Mouse (Mus musculus): ENCODE data around the gene Pcdh7. TPM values are rescaled to one million over a fixed set of nuclear protein-coding genes. Genes with fewer than 3 reads are reported as not detected.
"Not testable (repeated sequence)": the region's sequence is repeated elsewhere in the genome, so short reads cannot be mapped to it uniquely, and the experiment has no call there.

Pcdh7 gene
- total and polyA plus RNA-seq, 3 experiments: 22.3 to 127 (median 61.2) TPM

DNA sequence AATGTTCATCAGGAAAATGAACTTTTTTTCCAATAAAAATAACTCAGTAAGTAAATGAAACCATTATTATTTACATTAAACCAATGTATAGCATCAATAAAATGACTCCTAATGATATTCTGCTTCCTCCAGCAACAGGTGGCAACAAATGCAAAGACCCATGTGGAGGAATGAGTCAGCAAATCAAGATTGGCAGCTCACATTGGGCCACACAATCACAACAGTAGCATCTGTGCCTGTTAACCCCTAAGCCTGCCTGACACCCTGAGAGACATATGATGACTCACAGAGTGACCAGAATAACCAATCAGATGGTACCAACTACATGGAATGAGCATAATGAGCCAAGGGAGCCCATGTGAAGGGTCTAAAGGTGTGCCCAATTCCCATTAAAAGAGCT is 454.5 kb downstream of the Pcdh7 start:
- H3K36me3 ChIP-seq (replicated peaks): no peaks in the 10 kb centered on the region
- H3K4me1 ChIP-seq (ENCODE audit: insufficient read depth, low read depth, low read length): no peaks in the 10 kb centered on the region
- no peak for DNase-seq (ENCODE audit: low spot score)
- no peak for ATAC-seq (ENCODE audit: extremely low read depth, insufficient number of reproducible peaks, low FRiP score, poor library complexity, severe bottlenecking)
- no peak overlapping the region for H3K4me3 ChIP-seq (ENCODE audit: low read depth, low read length)
- no peaks in the 10 kb centered on the region for H3K27me3 ChIP-seq (ENCODE audit: insufficient read depth, low read length)
- no peak for TF ChIP-seq GATA1 (IDR thresholded peaks at IDR 0.05; ENCODE audit: borderline replicate concordance, low read length)
- TF ChIP-seq GATA2 (IDR thresholded peaks at IDR 0.05; ENCODE audit: borderline replicate concordance, low read depth, low read length): no peak
- no peak for TF ChIP-seq CTCF (IDR thresholded peaks at IDR 0.05; ENCODE audit: low read depth, low read length)
- TF ChIP-seq TAL1 (conservative IDR thresholded peaks at IDR 0.05; ENCODE audit: low read depth, low read length): no peak
- no peak for TF ChIP-seq POLR2AphosphoS5 (IDR thresholded peaks at IDR 0.05; ENCODE audit: insufficient replicate concordance, low read depth, low read length)
- H3K9me3 ChIP-seq (replicated peaks): no peaks in the 10 kb centered on the region

DNA sequence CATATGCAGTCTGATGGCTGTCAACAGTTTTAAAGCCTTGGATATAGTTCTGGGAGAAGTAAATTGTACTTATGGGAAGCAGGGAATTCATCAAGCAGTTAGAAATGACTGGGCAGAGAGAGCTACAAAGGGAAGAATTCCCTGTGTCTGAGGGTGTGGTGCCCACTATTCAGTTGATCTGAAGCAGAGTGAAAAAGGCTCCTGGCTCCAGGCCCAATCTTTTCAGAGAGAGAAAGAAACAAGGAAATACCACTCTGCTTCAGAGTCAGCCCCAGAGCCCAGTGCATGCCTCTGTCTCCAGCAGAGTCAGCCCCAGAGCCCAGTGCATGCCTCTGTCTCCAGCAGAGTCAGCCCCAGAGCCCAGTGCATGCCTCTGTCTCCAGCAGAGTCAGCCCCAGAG is 456.6 kb downstream of the Pcdh7 start:
- H3K27me3 ChIP-seq (ENCODE audit: insufficient read depth, low read length); DNase-seq (ENCODE audit: low spot score); H3K4me1 ChIP-seq (ENCODE audit: insufficient read depth, low read depth, low read length); ATAC-seq (ENCODE audit: extremely low read depth, insufficient number of reproducible peaks, low FRiP score, poor library complexity, severe bottlenecking); H3K9me3 ChIP-seq (replicated peaks); H3K4me3 ChIP-seq (ENCODE audit: low read depth, low read length); H3K36me3 ChIP-seq (replicated peaks): not testable (repeated sequence)

DNA sequence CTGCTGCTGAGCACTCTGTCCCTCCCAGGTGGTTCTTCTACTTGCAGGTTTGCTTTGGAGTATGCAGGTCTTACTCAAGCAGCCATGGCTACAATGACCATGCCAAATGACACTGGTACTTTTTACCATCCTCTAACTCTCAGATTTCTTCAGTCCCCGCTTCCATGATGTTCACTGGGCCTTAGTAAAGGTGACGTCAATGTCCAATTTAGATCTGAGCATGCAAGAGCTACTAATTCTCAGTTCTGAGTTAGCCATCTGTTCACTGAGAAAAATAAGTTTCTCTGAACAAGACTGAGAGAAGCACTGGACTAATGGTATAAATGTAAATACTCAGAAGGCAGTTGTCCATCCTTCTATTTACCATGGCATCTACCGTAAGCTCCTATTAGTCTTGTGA is 457.8 kb downstream of the Pcdh7 start:
- Histone ChIP-seq H3K27me3 (ENCODE audit: insufficient read depth, low read length) (no peaks in the 10 kb centered on the region), H3K4me1 (ENCODE audit: insufficient read depth, low read depth, low read length) (no peaks in the 10 kb centered on the region), H3K9me3 (replicated peaks) (no peaks in the 10 kb centered on the region), H3K36me3 (replicated peaks) (no peaks in the 10 kb centered on the region), H3K4me3 (ENCODE audit: low read depth, low read length) (no peak overlapping the region)
- ATAC-seq (ENCODE audit: extremely low read depth, insufficient number of reproducible peaks, low FRiP score, poor library complexity, severe bottlenecking) (no peak), DNase-seq (ENCODE audit: low spot score) (no peak)
- TF ChIP-seq GATA2 (IDR thresholded peaks at IDR 0.05; ENCODE audit: borderline replicate concordance, low read depth, low read length) (no peak), TAL1 (conservative IDR thresholded peaks at IDR 0.05; ENCODE audit: low read depth, low read length) (no peak), GATA1 (IDR thresholded peaks at IDR 0.05; ENCODE audit: borderline replicate concordance, low read length) (no peak), CTCF (IDR thresholded peaks at IDR 0.05; ENCODE audit: low read depth, low read length) (no peak), POLR2AphosphoS5 (IDR thresholded peaks at IDR 0.05; ENCODE audit: insufficient replicate concordance, low read depth, low read length) (no peak)
